Mouse (Mus musculus) gastrocnemius, postnatal 10 days (tissue): Measurements from ENCODE around the gene Tfdp1. TPM values are rescaled to one million over a fixed set of nuclear protein-coding genes. Genes with fewer than 3 reads are reported as not detected.
A peak's percentile ranks its signal among the peaks of the same experiment; 100 is the strongest.
"Not testable (repeated sequence)": the region's sequence is repeated elsewhere in the genome, so short reads cannot be mapped to it uniquely, and the experiment has no call there.

Source experiments
- DNase-seq: peaks from one replicate; pipeline ENCODE4 v3.0.0; 2021; ENCODE audit warnings: mixed read lengths
- long read RNA-seq, 2 experiments: library from polyadenylated mRNA; stranded (forward); transcript quantifications; one replicate each; pipeline ENCODE4 v2.0.0; 2021
- total RNA-seq, 2 experiments: library from RNA; stranded (reverse); gene quantifications; 2 replicates each; pipeline ENCODE4 v1.2.3; 2021

Gene Tfdp1
- 10 to 100 TPM; 45.1 to 48.4 TPM for total RNA-seq
- long read RNA-seq, experiment 1, transcript Tfdp1-201 (11 exons, 1,700 nt), result minor isoform, 6 of 99 reads
- long read RNA-seq, experiment 1, transcript Tfdp1-204 (12 exons, 2,511 nt), result major isoform, 23 of 99 reads
- long read RNA-seq, experiment 1, transcript Tfdp1-203 (11 exons, 2,421 nt), result minor isoform, 6 of 99 reads
- long read RNA-seq, experiment 1, partial matches to known transcripts, result 3 of 99 reads
- long read RNA-seq, experiment 1, other reads (novel, unspliced or antisense), result 61 of 99 reads
- long read RNA-seq, experiment 2, transcript Tfdp1-201 (11 exons, 1,700 nt), result minor isoform, 5 of 98 reads
- long read RNA-seq, experiment 2, transcript Tfdp1-204 (12 exons, 2,511 nt), result major isoform, 25 of 98 reads
- long read RNA-seq, experiment 2, partial matches to known transcripts, result 8 of 98 reads
- long read RNA-seq, experiment 2, other reads (novel, unspliced or antisense), result 59 of 98 reads

GRCm38 (mm10) chr8:13338255-13338860 lies at the start of gene Tfdp1:
Tfdp1 (plus strand) TSS chr8:13338751.
- peak; percentile 69 for DNase-seq

GRCm38 (mm10) chr8:13292364-13292763 lies 46.2 kb upstream of the Tfdp1 start:
- DNase-seq, result peak; percentile 74

DNA sequence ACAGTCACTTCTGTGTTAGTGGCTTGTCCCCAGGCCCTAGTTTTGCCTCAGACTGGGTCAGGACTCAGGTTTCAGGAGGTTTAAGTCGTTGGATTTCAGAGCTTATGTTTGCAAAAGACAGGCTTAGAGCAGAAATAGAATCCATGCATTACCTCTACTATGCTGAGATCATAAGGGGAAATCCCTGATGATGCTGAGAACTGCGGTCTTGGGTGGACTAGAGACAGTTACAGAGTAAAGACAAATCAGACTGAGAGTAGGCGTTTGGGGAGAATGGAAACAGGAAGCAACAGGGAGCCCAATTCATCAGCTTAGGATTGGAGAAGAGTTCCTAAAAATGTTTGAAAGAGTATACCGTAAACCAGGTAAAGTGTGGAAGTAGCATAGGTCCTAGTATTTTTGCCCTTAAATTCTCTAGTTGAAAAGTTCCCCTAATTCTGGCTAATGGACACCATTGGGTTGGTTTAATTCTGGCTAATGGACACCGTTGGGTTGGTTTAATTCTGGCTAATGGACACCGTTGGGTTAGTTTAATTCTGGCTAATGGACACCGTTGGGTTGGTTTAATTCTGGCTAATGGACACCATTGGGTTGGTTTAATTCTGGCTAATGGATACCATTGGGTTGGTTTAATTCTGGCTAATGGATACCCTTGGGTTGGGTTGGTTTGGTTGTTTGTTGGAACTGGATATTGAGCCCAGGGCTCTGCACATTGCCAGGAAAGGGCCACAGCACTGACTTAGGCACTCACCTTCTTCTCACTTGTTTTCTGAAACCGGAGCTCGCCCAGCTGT lies 44.7 kb upstream of the Tfdp1 start:
- DNase-seq, result no peak

DNA sequence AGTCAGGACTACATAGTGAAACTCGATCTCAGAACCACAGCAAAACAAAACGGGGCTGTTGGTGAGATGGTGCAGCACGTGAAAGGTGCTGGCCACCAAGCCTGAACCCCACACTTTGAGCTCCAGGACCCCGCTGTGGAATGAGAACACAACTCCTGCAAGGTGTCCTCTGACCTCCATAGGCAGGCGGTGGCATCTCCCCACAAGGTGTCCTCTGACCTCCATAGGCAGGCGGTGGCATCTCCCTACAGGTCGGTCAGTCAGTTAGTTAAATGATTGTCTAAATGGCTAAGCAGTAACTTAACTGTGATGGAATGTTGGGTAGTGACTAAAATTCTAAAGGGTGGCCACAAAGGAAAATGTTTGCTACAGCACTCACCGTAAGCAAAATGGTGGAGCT lies 39.0 kb upstream of the Tfdp1 start:
- no peak for DNase-seq

- DNase-seq, result no peak
Observed at GRCm38 (mm10) chr8:13301036-13301435, 37.5 kb upstream of the Tfdp1 start.

DNA sequence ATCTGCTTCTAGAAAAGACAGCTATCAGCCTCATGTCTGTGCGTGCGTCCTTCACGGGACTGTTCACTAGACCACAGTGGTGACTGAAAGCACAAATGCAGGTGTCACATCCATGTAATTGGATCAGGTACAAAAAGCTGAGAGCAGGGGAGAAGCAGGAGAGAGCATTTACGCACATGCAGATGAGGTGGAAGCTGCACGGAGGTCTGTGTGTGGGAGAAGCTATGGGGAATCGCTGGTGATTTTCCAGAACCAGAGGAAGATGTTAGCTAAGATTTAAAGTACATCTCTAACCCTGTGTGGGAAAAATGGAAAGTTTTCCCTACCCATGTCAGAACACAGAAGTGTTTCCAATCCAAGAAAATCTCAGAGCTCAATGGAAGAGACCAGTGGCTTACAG lies 33.1 kb upstream of the Tfdp1 start:
- DNase-seq, result no peak

- no peak for DNase-seq
Observed at GRCm38 (mm10) chr8:13305884-13306283, 32.7 kb upstream of the Tfdp1 start.

DNA sequence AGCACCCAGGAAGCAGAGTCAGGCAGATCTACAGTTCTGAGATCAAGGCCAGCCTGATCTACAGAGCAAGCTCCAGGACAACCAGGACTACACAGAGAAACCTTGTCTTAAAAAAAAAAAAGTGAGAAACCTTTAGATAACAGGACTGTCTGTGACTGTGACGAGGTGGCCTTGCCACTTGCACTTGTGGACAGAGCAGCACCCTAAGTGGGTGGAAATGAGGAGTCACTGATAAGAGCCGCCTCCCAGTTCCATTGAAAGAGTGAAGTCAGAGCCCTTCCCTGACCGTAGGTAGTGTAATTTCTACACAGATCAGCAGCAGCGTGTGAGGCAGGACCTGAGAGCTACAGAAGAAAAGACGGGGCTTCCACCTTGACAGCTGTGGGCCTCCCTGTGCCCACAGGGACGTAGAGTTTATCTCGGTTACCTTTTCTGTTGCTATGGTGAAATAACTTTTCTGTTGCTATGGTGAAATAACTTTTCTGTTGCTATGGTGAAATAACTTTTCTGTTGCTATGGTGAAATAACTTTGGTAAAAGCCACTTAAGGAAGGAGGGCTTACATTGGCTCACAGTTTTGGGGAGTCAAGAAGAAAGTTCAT lies 32.1 kb upstream of the Tfdp1 start:
- DNase-seq, result no peak

GRCm38 (mm10) chr8:13306916-13307315 lies 31.6 kb upstream of the Tfdp1 start:
- DNase-seq, result no peak

DNA sequence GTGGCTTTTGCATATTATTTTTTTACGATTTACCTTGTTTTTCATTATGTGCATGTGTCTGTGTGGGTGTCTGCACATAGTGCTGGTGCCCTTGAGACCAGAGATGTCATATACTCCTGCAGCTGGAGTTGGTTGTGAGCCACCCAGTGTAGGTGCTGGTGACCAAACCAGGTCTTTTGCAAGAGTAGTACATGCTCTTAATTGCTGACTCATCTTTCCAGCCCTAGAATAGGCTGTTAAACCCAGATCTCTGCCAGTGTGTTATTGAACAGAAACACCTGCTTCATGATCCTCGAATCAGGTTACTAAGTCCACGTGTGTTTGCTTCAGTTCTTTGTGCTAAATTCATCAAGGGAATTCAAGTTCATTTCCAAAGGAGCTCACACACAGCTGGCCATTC lies 23.6 kb upstream of the Tfdp1 start:
- DNase-seq, result no peak

- no peak for DNase-seq
Observed at GRCm38 (mm10) chr8:13316671-13317070, 21.9 kb upstream of the Tfdp1 start.

- no peak for DNase-seq
Observed at GRCm38 (mm10) chr8:13326598-13326997, 12.0 kb upstream of the Tfdp1 start.

- DNase-seq, result no peak
Observed at GRCm38 (mm10) chr8:13334671-13335070, 3.9 kb upstream of the Tfdp1 start.

DNA sequence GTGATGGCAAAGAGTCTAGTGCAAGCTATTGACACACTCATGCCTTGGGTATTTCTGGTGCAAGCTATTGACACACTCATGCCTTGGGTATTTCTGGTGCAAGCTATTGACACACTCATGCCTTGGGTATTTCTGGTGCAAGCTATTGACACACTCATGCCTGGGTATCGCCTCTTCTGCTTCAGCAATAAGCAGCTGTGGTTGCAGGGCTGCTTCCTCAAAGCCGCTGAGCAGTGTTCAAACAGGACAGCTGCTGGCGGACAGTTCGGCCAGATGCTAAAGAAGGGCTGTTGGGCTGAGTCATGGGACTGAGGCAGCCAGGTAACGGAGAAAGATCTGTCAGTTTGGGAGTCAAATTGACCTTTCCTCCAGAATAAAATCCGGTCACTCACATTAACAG lies 1.3 kb upstream of the Tfdp1 start:
- not testable (repeated sequence) for DNase-seq

DNA sequence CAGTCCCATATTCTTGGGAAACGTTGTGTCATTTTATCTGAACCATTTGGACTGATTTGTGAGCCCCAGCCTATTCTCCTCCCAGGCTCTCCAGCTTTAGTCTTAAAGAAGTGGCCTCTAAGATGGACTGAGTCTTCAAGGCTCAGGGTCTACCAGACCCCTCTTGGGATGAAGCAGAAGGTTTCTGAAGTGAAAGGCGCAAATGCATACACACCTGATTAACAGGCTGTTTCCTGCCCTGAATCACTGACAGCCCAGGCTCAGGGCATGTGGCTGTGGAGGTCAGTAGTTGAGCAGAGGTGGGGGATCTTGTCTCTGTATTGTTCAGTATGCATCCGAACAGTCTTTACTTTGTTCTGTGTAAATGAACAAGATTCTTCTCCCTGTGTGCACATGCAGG lies 873 bp upstream of the Tfdp1 start:
- no peak for DNase-seq

DNA sequence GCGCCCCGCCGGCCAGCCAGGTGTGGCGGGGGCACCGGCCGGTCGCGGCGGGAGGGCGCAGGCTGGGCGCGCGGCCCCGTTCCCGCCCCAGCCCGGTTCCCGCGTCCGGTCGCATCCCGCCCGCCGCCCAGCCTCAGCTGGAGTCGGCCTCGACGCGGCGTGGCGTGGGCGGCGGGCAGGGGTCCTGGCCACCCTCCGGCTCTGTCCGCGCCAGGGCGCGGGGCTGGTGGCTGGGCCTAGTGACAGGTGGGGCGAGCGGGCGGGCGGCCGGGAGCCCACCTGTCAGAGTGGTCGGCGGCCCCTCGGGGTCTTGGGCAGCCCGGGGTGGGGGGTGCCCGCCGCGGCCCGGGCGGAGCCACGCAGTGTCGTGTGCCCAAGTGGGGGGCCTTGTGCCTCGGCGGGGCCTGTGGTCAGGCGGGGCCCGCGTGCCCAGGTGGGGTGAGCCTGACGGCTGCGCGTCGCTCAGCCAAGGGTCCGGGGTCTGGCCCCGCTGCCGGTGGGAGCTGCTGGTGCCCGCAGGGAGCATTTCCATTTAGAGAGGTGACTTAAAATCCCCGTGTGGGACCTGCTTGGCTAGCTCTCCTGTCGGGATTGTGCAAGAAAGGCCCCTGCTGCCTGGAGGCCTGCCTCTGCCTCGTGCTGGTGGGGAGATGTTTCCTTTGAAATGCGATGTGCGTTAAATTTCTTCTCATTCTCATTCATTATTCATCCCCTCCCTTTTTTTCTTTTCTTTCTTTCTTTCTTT lies 522 bp downstream of the Tfdp1 start:
- DNase-seq, result peak; percentile 35

GRCm38 (mm10) chr8:13339646-13339990 lies 1.1 kb downstream of the Tfdp1 start:
- DNase-seq, result no peak

GRCm38 (mm10) chr8:13340650-13341049 lies 2.1 kb downstream of the Tfdp1 start:
- DNase-seq, result no peak

DNA sequence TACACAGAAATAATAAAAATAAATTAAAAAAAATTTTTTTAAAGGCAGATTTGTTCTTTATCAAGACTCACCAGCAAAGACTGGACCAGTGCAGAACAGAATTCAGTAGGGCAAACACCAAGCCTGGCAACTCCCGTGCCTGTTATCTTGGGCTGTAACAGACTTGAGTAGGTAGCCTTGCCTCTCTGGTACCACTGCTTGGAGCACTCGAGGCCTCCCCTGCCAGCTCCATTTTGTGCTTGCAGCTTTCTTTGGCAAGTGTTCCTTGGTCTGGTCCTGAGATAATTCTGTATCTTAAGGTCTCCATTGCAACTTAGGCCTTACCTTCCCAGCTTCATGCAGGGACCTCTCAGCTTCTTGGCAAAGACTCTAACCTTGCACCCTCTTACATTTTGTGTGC lies 3.8 kb downstream of the Tfdp1 start:
- no peak for DNase-seq

- DNase-seq, result no peak
Observed at GRCm38 (mm10) chr8:13343134-13343533, 4.6 kb downstream of the Tfdp1 start.

DNA sequence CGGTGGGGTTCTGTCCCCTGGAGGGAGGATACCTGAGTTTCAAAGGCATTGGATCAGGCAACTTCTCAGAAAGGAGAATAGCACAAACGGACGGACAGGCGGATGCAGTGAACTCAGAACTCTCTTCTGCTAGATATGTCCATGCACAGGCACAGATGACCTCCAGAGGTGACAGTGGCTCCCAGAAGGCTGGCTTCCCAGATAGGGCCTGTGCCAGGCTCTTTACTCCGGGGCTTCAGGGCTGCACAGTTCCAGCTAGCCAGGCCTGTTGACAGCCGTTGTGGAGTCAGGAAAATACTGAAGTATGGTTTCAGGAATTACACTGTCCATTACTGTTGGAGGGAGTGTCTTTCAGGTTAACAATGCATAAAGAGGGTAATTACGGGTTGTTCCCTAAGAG lies 11.5 kb downstream of the Tfdp1 start:
- DNase-seq, result no peak

- no peak for DNase-seq
Observed at GRCm38 (mm10) chr8:13351593-13351992, 13.0 kb downstream of the Tfdp1 start.
